Mouse (Mus musculus) small intestine, adult 2 months (tissue): ENCODE measurements around the gene Sp140. TPM values are rescaled to one million over a fixed set of nuclear protein-coding genes. Genes with fewer than 3 reads are reported as not detected.

Source experiments
- H3K27ac ChIP-seq: fragments of 200-500 bp; 2 replicates; pipeline ENCODE4 v1.5.1; 2012; ENCODE audit warnings: low read depth, low read length, control low read depth, inconsistent platforms; ENCODE audit not compliant: insufficient read depth
- H3K27me3 ChIP-seq: fragments of 200-500 bp; 2 replicates; pipeline ENCODE4 v1.6.1; 2012; ENCODE audit warnings: mild to moderate bottlenecking, moderate library complexity, low read length, inconsistent platforms; ENCODE audit not compliant: control insufficient read depth, insufficient read depth
- H3K36me3 ChIP-seq: fragments of 200-500 bp; 2 replicates; pipeline ENCODE4 v1.6.1; 2012; ENCODE audit warnings: mild to moderate bottlenecking, low read length, control low read depth, inconsistent platforms; ENCODE audit not compliant: control insufficient read depth, insufficient read depth
- H3K4me1 ChIP-seq: fragments of 200-500 bp; 2 replicates; pipeline ENCODE4 v1.6.1; 2012; ENCODE audit warnings: low read length, inconsistent platforms, mixed read lengths; ENCODE audit not compliant: control insufficient read depth, insufficient read depth, insufficient read length
- H3K4me3 ChIP-seq: fragments of 200-500 bp; 2 replicates; pipeline ENCODE4 v1.5.1; 2012; ENCODE audit warnings: low read depth, mild to moderate bottlenecking, control low read depth, inconsistent platforms, low read length, moderate library complexity
- CTCF ChIP-seq: fragments of 200-500 bp; IDR thresholded peaks from 2 replicates; pipeline ENCODE4 v1.5.1; 2012; ENCODE audit warnings: low read depth, mild to moderate bottlenecking, control low read depth, inconsistent platforms, low read length, moderate library complexity, mixed read lengths; ENCODE audit not compliant: insufficient replicate concordance, insufficient read length; ENCODE audit errors: extremely low read depth
- POLR2A ChIP-seq: fragments of 200-500 bp; IDR thresholded peaks from 2 replicates; pipeline ENCODE4 v1.6.1; 2012; ENCODE audit warnings: low read depth, mild to moderate bottlenecking, control low read depth, inconsistent platforms, low read length, moderate library complexity
- WGBS: fragments of 180-500 bp; shearing (Covaris S2); methylation state at CpG from one replicate; pipeline ENCODE4 v1.1.7; 2018; 5-methylcytosine and 5-hydroxymethylcytosine counted together
- polyA plus RNA-seq: library from polyadenylated mRNA; depleted of rRNA; stranded (reverse); fragments of >200 nt; gene quantifications from 2 replicates; pipeline ENCODE4 v1.2.3, GENCODE M21; 2012; rRNA removed

Gene Sp140
- polyA plus RNA-seq, 1 experiment: 3.6 TPM

DNA sequence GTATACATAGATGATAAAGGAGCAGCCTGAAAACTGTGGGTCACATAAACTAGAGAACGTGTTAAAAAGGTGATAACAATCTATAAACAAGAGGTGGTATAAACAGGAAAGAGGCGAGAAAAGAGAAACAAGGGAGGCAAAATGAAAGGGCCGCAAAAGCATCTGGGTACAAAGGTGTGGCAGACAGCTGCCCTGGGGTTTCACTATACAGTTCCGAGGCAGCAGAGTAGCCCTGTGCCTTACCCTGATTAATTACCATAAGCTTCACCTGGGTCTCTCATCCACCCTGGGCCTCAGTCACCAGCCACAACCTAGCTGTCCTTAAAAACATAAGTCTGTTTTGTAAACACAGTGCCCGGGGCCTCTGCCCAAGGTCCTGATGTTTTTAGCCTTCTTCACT is 86.5 kb downstream of the Sp140 start:
- Histone ChIP-seq H3K36me3 (peaks cover 7% of the 10 kb centered on the region; the same call in 1 of the 2 replicates), H3K4me3 (no peak overlapping the region), H3K27ac (peak overlapping the region; percentile 33; the same call in 1 of the 2 replicates), H3K27me3 (no peaks in the 10 kb centered on the region), H3K4me1 (no peaks in the 10 kb centered on the region)
- 49% methylated on average over 5 of the region's 5 CpGs for WGBS
- no peak for TF ChIP-seq POLR2A
- no peak for TF ChIP-seq CTCF

DNA sequence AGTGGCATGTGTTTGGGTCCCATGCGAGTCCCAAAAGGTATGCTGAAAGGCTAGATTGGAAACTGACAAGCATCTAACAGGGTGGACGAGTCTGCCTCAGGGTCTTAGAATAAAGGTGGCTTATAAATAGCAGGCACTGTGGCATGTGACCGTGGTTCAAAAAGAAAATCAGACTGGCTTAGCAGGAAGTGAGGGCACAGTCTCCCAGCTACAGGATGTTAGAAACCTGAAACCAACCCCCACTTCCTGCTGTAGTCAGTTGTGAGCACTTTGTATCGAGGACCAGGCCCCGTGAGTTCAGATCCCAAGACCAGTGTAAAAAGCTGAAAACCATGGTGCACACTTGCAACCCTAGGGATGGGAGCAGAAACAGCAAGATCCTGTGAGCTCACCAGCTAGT is 87.2 kb downstream of the Sp140 start:
- no peaks in the 10 kb centered on the region for H3K4me1 ChIP-seq
- TF ChIP-seq POLR2A: no peak
- no peak for TF ChIP-seq CTCF
- WGBS: 59% methylated on average over 5 of the region's 5 CpGs
- peaks cover 6% of the 10 kb centered on the region; the same call in 1 of the 2 replicates for H3K36me3 ChIP-seq
- no peaks in the 10 kb centered on the region for H3K27me3 ChIP-seq
- peak overlapping the region; percentile 33; the same call in 1 of the 2 replicates for H3K27ac ChIP-seq
- H3K4me3 ChIP-seq: no peak overlapping the region

DNA sequence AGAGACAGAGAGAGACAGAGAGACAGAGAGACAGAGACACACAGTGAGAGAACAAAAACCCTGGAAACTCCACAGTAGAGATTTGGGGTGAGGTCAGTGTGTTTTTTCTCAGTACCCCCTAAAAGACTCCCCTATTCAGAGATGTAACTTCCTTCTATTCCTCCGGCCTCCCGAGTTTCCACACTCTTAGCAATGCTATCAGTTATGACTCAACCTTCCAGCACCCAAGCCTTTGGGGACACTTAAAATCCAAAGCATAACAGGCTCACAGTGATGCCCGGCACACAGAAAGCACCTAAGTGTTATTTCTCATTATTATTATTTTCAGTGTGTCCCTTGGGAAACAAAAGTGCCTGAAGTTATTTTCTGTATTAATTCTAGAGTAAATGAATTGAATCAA is 90.4 kb downstream of the Sp140 start:
- Histone ChIP-seq H3K27me3 (no peaks in the 10 kb centered on the region), H3K4me3 (no peak overlapping the region), H3K4me1 (no peaks in the 10 kb centered on the region), H3K36me3 (peaks cover 11% of the 10 kb centered on the region; the same call in 1 of the 2 replicates), H3K27ac (no peak overlapping the region)
- no peak for TF ChIP-seq POLR2A
- no peak for TF ChIP-seq CTCF
- WGBS: 75% methylated on average over 3 of the region's 3 CpGs

DNA sequence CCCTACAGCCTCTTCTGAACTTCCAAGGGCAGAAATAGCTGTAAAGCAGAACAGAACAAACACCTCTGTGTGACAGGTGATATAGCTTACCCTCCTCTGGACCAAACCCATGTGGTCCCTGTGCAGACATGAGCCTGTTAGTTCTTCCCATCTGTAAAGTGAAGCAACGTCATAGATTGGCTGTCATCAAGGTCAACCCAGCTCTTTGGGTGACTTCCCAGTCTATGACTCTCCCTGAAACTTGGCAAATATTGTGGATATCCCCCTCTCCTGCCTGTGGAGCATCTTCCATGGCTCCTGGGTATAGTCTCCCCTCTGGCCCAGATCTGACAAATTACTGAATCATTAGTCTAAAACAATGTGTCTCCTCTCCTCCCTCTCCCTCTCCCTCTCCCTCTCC is 92.1 kb downstream of the Sp140 start:
- no peak overlapping the region for H3K4me3 ChIP-seq
- peaks cover 21% of the 10 kb centered on the region for H3K36me3 ChIP-seq
- 55% methylated on average over 1 of the region's 1 CpGs for WGBS
- peaks cover 2% of the 10 kb centered on the region; the same call in 1 of the 2 replicates for H3K4me1 ChIP-seq
- H3K27ac ChIP-seq: no peak overlapping the region
- no peaks in the 10 kb centered on the region for H3K27me3 ChIP-seq
- TF ChIP-seq POLR2A: no peak
- TF ChIP-seq CTCF: no peak

DNA sequence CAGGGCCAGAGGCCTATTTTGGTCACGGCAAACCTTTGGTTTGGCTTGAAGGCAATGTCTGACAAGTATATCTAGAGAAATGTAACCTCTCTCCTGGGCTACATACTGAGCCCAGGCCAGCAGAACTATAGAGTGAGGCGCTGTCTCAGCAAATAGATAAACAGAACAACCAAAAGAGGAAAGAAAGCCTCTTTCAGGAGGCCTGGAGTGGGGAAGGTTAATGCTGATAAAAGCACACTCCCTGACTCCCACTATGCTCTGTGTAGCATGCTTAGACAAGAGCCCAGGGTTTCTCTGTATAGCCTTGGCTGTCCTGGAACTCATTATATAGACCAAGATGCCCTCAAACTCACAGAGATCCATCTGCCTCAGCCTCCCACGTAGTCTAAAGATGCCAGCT is 93.1 kb downstream of the Sp140 start:
- WGBS: 71% methylated on average over 3 of the region's 3 CpGs
- Histone ChIP-seq H3K27ac (no peak overlapping the region), H3K36me3 (peaks cover 25% of the 10 kb centered on the region), H3K27me3 (no peaks in the 10 kb centered on the region), H3K4me1 (peaks cover 2% of the 10 kb centered on the region; the same call in 1 of the 2 replicates), H3K4me3 (no peak overlapping the region)
- TF ChIP-seq CTCF (no peak), POLR2A (no peak)

Other genes starting within 250 kb of the Sp140 start
- not detected in 2 replicates for gene G530012D18Rik, start 24.7 kb upstream of the Sp140 start, polyA plus RNA-seq
- 5.4 and 11.7 TPM in 2 replicates for gene Sp110, start 1.6 kb upstream of the Sp140 start, polyA plus RNA-seq
- 3.8 and 10.1 TPM in 2 replicates for gene Sp100, start 49.6 kb downstream of the Sp140 start, polyA plus RNA-seq
- 0.47 and 1.2 TPM in 2 replicates for gene A630001G21Rik, start 178.3 kb downstream of the Sp140 start, polyA plus RNA-seq
- 36.8 and 67.0 TPM in 2 replicates for gene Cab39, start 193.1 kb downstream of the Sp140 start, polyA plus RNA-seq